Mouse (Mus musculus) limb, embryonic 15.5 days (tissue): Measurements from ENCODE around the gene Magi2. TPM values are rescaled to one million over a fixed set of nuclear protein-coding genes. Genes with fewer than 3 reads are reported as not detected.
A peak's percentile ranks its signal among the peaks of the same experiment; 100 is the strongest.
"Not testable (repeated sequence)": the region's sequence is repeated elsewhere in the genome, so short reads cannot be mapped to it uniquely, and the experiment has no call there.

Experiments used
- ATAC-seq: fragments of 200-750 bp; cut with Nextera tagmentation; 2 replicates; pipeline ENCODE4 v1.8.0; 2017; ENCODE audit warnings: low read depth, moderate TSS enrichment; ENCODE audit not compliant: insufficient number of reproducible peaks, low FRiP score, low TSS enrichment
- H3K27ac ChIP-seq: fragments of 300-500 bp; sonication (generic); 2 replicates; pipeline ENCODE4 v1.5.1; 2015; ENCODE audit warnings: moderate library complexity, mild to moderate bottlenecking, inconsistent platforms
- H3K27me3 ChIP-seq: fragments of 300-500 bp; sonication (generic); 2 replicates; pipeline ENCODE4 v1.6.1; 2015; ENCODE audit warnings: inconsistent platforms
- H3K36me3 ChIP-seq: fragments of 300-500 bp; sonication (generic); 2 replicates; pipeline ENCODE4 v1.6.1; 2015; ENCODE audit warnings: inconsistent platforms
- H3K4me1 ChIP-seq: fragments of 300-500 bp; sonication (generic); 2 replicates; pipeline ENCODE4 v1.6.1; 2015; ENCODE audit warnings: inconsistent platforms
- H3K4me2 ChIP-seq: fragments of 300-500 bp; sonication (generic); 2 replicates; pipeline ENCODE4 v1.6.1; 2015; ENCODE audit warnings: mild to moderate bottlenecking, inconsistent platforms
- H3K4me3 ChIP-seq: fragments of 300-500 bp; sonication (generic); 2 replicates; pipeline ENCODE4 v1.5.1; 2015; ENCODE audit warnings: mild to moderate bottlenecking, inconsistent platforms
- H3K9ac ChIP-seq: fragments of 300-500 bp; sonication (generic); 2 replicates; pipeline ENCODE4 v1.6.1; 2015; ENCODE audit warnings: inconsistent platforms
- H3K9me3 ChIP-seq: fragments of 300-500 bp; sonication (generic); 2 replicates; pipeline ENCODE4 v1.6.1; 2016; ENCODE audit warnings: inconsistent platforms
- WGBS: fragments of 180-500 bp; shearing (Covaris S2); methylation state at CpG from one replicate; pipeline ENCODE4 v1.1.7; 2015; 5-methylcytosine and 5-hydroxymethylcytosine counted together
- polyA plus RNA-seq: library from polyadenylated mRNA; unstranded; fragments of >200 nt; fragmentation: Nextera tagmentation; extraction: Ambion mirVana; gene quantifications from 2 replicates; pipeline ENCODE4 v1.2.1, GENCODE M21; 2015

Magi2 gene
- polyA plus RNA-seq, 1 experiment from 2014 or later, result 5.3 TPM

- peak overlapping the region; percentile 72 for H3K4me3 ChIP-seq
- peaks cover 9% of the 10 kb centered on the region; the same call in 1 of the 2 replicates for H3K4me1 ChIP-seq
- WGBS, result under 1% methylated on average over 52 of the region's 57 CpGs
- peak overlapping the region; percentile 96 for H3K27ac ChIP-seq
- H3K9ac ChIP-seq, result peak overlapping the region; percentile 77
- 0 out of 2 replicates have a peak, but pooled peaks cover 3% of the 10 kb centered on the region for H3K27me3 ChIP-seq
- peak overlapping the region; percentile 84 for H3K4me2 ChIP-seq
- H3K9me3 ChIP-seq, result no peaks in the 10 kb centered on the region
- H3K36me3 ChIP-seq, result no peaks in the 10 kb centered on the region
- ATAC-seq, result peak; percentile 93
Measured at GRCm38 (mm10) chr5:20701483-20702421, 1474.9 kb downstream of the Magi2 start.

- Histone ChIP-seq H3K9ac (peak overlapping the region; percentile 77), H3K4me2 (peak overlapping the region; percentile 84), H3K9me3 (no peaks in the 10 kb centered on the region), H3K36me3 (no peaks in the 10 kb centered on the region), H3K27me3 (0 out of 2 replicates have a peak, but pooled peaks cover 3% of the 10 kb centered on the region), H3K4me1 (peaks cover 9% of the 10 kb centered on the region; the same call in 1 of the 2 replicates), H3K27ac (peak overlapping the region; percentile 96), H3K4me3 (peak overlapping the region; percentile 72)
- WGBS, result under 1% methylated on average over 55 of the region's 57 CpGs
- ATAC-seq, result 0 out of 2 replicates have a peak, but pooled peaks have one; percentile 31
Measured at GRCm38 (mm10) chr5:20702480-20703303, 1475.9 kb downstream of the Magi2 start.

- H3K9ac ChIP-seq, result no peak overlapping the region
- no peaks in the 10 kb centered on the region for H3K36me3 ChIP-seq
- H3K27ac ChIP-seq, result no peak overlapping the region
- H3K4me1 ChIP-seq, result peaks cover 9% of the 10 kb centered on the region; the same call in 1 of the 2 replicates
- 0 out of 2 replicates have a peak, but pooled peaks cover 3% of the 10 kb centered on the region for H3K27me3 ChIP-seq
- peak overlapping the region; percentile 72 for H3K4me3 ChIP-seq
- peak overlapping the region; percentile 84 for H3K4me2 ChIP-seq
- no peak for ATAC-seq
- no peaks in the 10 kb centered on the region for H3K9me3 ChIP-seq
- WGBS, result 60% methylated on average over 5 of the region's 5 CpGs
Measured at GRCm38 (mm10) chr5:20703304-20703700, 1476.5 kb downstream of the Magi2 start.

- 86% methylated on average over 13 of the region's 13 CpGs for WGBS
Measured at GRCm38 (mm10) chr5:20703971-20704575, 1477.2 kb downstream of the Magi2 start.

GRCm38 (mm10) chr5:20704886-20705285, 1478.0 kb downstream of the Magi2 start:
- Histone ChIP-seq H3K27ac (no peak overlapping the region), H3K4me1 (peaks cover 9% of the 10 kb centered on the region; the same call in 1 of the 2 replicates), H3K4me2 (no peak overlapping the region), H3K36me3 (no peaks in the 10 kb centered on the region), H3K27me3 (0 out of 2 replicates have a peak, but pooled peaks cover 3% of the 10 kb centered on the region), H3K9me3 (no peaks in the 10 kb centered on the region), H3K4me3 (no peak overlapping the region), H3K9ac (no peak overlapping the region)
- no peak for ATAC-seq
- 51% methylated on average over 4 of the region's 4 CpGs for WGBS

More at GRCm38 (mm10) chr5:20703971-20704575, 1477.2 kb downstream of the Magi2 start:
- Histone ChIP-seq H3K4me1 (peaks cover 9% of the 10 kb centered on the region; the same call in 1 of the 2 replicates), H3K4me2 (no peak overlapping the region), H3K36me3 (no peaks in the 10 kb centered on the region), H3K27me3 (0 out of 2 replicates have a peak, but pooled peaks cover 3% of the 10 kb centered on the region), H3K27ac (no peak overlapping the region), H3K9ac (no peak overlapping the region), H3K4me3 (no peak overlapping the region), H3K9me3 (no peaks in the 10 kb centered on the region)
- ATAC-seq, result no peak

- H3K4me1 ChIP-seq, H3K27me3 ChIP-seq, H3K9me3 ChIP-seq, H3K4me3 ChIP-seq, H3K27ac ChIP-seq, H3K36me3 ChIP-seq, H3K4me2 ChIP-seq, ATAC-seq, H3K9ac ChIP-seq: not testable (repeated sequence)
- WGBS, result 89% methylated on average over 14 of the region's 18 CpGs
Measured at GRCm38 (mm10) chr5:20706322-20707282, 1479.8 kb downstream of the Magi2 start.

- ATAC-seq, H3K36me3 ChIP-seq, H3K4me2 ChIP-seq, H3K27ac ChIP-seq, H3K4me1 ChIP-seq, H3K9ac ChIP-seq, H3K27me3 ChIP-seq, H3K9me3 ChIP-seq, H3K4me3 ChIP-seq: not testable (repeated sequence)
- 82% methylated on average over 6 of the region's 6 CpGs for WGBS
Measured at GRCm38 (mm10) chr5:20710845-20711244, 1484.0 kb downstream of the Magi2 start.

- H3K27me3 ChIP-seq, ATAC-seq, H3K9me3 ChIP-seq, H3K36me3 ChIP-seq, H3K9ac ChIP-seq, H3K27ac ChIP-seq, H3K4me2 ChIP-seq, H3K4me3 ChIP-seq, H3K4me1 ChIP-seq: not testable (repeated sequence)
- WGBS, result 80% methylated on average over 1 of the region's 1 CpGs
Measured at GRCm38 (mm10) chr5:20714619-20715018, 1487.8 kb downstream of the Magi2 start.

GRCm38 (mm10) chr5:20715980-20716379, 1489.1 kb downstream of the Magi2 start:
- H3K4me2 ChIP-seq, H3K4me1 ChIP-seq, ATAC-seq, H3K36me3 ChIP-seq, H3K27ac ChIP-seq, H3K9me3 ChIP-seq, H3K27me3 ChIP-seq, H3K4me3 ChIP-seq, H3K9ac ChIP-seq: not testable (repeated sequence)
- WGBS, result 93% methylated on average over 6 of the region's 6 CpGs

GRCm38 (mm10) chr5:20720201-20720900, 1493.5 kb downstream of the Magi2 start:
- 54% methylated on average over 4 of the region's 4 CpGs for WGBS
- H3K36me3 ChIP-seq, result no peaks in the 10 kb centered on the region
- ATAC-seq, result peak; percentile 52; the same call in 1 of the 2 replicates
- no peaks in the 10 kb centered on the region for H3K27me3 ChIP-seq
- H3K9ac ChIP-seq, result no peak overlapping the region
- H3K4me3 ChIP-seq, result no peak overlapping the region
- no peak overlapping the region for H3K27ac ChIP-seq
- no peaks in the 10 kb centered on the region for H3K4me1 ChIP-seq
- no peak overlapping the region for H3K4me2 ChIP-seq
- no peaks in the 10 kb centered on the region for H3K9me3 ChIP-seq
